Mouse (Mus musculus) T-cell, adult 2 months (primary cell): ENCODE data around the gene Osbp2.
A peak's percentile ranks its signal among the peaks of the same experiment; 100 is the strongest.

Source experiments
- DNase-seq: peaks from one replicate; pipeline ENCODE4 v3.0.0; 2022; ENCODE audit warnings: low spot score

Gene Osbp2

DNA sequence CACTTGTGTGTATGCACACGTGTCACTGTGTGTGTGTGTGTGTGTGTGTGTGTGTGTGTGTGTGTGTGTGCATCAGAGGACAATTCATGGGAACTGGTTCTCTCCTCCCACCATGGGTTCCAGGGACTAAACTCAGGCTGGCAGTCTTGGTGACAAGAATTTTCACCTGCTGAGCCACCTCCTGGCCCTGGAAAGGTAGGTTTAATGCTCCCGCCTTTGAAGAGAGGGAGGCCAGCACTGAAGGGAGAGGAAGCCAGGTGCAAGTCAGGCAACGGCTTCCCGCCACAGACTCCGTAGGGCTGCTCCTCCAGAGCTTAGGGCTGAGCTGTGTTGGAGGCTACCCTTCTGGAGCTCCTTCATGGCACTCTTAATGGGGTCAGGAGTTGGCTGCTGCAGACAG is 104.3 kb downstream of the Osbp2 start:
- no peak for DNase-seq

GRCm38 (mm10) chr11:3755341-3755740 is 108.4 kb downstream of the Osbp2 start:
- no peak for DNase-seq

- DNase-seq, result no peak
These were observed 109.0 kb downstream of the Osbp2 start for GRCm38 (mm10) chr11:3754685-3755084.

DNA sequence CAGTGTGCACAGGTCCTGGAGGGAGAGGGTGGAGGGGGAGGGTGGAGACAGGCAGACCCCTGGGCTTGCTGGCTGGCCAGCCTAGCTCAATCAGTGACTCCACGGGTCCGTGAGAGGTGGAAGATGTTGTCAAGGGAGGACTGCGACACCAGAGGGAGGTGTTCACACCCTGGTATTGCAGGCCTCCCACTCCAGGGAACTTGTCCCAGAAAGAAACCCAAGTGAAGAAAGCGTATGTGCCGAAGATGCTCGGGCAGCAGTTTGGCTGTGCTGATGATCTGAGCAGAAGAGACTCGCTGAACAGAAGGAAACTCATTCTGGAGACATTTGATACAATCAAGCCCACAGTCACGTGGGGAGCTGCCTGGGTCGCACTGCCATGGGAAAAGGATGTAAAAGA is 109.8 kb downstream of the Osbp2 start:
- no peak for DNase-seq

GRCm38 (mm10) chr11:3752766-3753165 is 110.9 kb downstream of the Osbp2 start:
- no peak for DNase-seq

GRCm38 (mm10) chr11:3749831-3750230 is 113.9 kb downstream of the Osbp2 start:
- DNase-seq, result no peak

- DNase-seq, result no peak
These were observed 121.3 kb downstream of the Osbp2 start for GRCm38 (mm10) chr11:3742449-3742848.

DNA sequence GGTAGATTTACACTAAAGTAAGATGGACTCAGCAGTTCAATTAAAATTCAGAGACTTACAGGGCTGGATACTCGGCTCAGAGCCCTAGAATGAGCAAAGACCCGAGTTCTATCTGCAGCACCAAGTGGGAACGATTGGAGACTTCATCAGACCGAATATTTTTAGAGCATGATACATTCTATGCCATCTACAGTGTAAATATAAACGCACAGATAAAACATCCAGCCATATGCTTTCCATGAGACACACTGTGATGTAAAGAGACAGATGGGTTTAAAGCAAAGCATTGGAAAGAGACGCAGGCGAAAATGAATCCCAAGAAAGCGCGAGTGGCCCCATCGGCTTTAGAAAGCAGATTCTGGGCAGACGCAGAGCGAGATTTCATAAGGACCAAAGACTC is 122.5 kb downstream of the Osbp2 start:
- no peak for DNase-seq

DNA sequence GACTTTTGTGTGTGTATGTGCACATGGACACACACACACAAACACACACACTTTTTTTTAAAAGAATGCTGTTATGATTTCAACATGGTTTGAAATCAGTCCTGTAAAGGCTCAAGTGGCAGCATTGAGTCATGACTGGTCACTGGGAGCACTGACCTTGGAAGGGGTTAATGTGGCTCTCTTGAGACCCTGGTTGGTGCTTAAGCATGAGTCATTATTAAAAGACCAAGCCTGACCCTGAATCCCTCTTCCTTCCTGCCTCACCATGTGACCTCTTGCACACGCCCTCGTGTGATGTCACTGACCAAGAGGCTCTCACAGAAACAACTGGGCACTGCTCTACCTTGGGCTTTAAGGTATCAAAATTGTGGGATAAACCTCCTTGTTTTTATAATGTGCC is 124.9 kb downstream of the Osbp2 start:
- DNase-seq, result no peak

- DNase-seq, result no peak
These were observed 128.0 kb downstream of the Osbp2 start for GRCm38 (mm10) chr11:3735715-3736114.

GRCm38 (mm10) chr11:3733933-3734636 is 129.6 kb downstream of the Osbp2 start:
- DNase-seq, result no peak

- no peak for DNase-seq
These were observed 132.2 kb downstream of the Osbp2 start for GRCm38 (mm10) chr11:3731469-3731868.

- DNase-seq, result no peak
These were observed 136.1 kb downstream of the Osbp2 start for GRCm38 (mm10) chr11:3727438-3728105.

DNA sequence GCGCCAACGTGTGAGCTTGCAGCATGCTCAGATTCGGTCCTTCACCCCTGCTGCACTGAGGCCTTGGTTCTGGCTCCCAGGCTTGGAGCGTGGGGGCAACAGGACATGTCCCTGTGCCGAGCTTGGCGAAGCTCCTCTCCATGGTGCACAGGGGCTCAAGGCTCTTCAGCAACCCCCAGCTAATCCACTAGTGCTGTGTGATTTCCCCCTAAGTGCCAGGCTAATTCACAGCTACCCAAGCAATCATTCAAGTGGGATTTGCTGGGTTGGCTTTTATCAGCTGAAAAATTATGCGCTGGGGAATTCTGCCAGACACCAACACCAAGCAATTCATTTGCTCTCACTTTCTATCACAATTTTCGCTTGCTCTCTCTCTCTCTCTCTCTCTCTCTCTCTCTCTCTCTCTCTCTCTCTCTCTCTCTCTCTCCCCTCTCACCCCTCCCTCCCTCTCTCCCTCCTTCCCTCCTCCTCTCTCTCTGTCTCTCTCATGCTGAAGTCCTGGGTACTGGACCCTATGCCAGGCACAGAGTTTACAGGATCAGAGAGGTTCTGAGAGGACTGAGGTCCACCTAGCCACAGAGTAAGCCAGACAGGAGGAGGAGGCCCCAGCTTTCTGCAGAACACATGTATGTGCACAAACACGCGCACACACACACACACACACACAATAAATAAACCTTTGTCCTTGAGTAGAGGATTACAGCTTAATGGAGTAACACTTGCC is 138.2 kb downstream of the Osbp2 start:
- DNase-seq, result no peak

DNA sequence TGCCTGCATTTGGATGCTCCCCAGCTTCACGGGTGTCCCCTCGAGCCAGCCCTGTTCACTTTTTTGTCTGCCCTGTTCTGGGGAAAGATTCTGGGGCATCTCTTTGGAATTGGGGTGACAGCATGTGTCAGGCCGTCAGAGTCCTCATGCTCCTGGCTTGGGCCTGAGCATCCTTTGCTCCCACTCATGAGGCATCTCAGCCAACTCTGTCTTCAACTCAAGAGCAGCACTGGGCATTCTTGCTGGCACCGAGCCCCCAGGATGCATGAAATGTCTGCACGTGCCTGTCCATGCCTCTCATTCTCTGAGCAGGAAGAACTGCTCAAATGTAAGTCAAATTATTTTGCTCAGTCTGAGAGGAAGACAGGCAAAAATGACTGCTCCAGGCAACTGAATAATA is 139.0 kb downstream of the Osbp2 start:
- DNase-seq, result no peak

GRCm38 (mm10) chr11:3723910-3724309 is 139.8 kb downstream of the Osbp2 start:
- DNase-seq, result no peak

- no peak for DNase-seq
These were observed 140.8 kb downstream of the Osbp2 start for GRCm38 (mm10) chr11:3722861-3723260.

DNA sequence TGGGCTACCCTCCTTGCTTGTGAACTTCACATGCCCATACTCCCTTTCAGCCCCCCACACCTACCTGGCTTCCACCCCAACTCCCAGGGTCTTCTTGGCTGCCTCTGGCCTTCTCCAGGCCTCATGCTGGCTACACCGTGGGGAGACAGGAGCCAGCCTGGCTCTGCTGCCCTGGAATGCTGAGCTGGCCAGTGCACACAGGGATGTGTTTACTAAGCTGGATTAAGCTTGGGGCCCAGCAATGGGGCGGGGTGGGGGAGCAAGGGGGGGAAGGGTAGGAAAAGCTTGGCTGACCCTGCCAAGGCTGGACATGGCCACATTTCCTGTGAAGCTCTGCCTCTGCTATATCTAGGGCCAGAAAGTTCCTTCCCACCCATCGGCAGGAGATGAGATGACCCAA is 141.7 kb downstream of the Osbp2 start:
- DNase-seq, result no peak

- no peak for DNase-seq
These were observed 147.0 kb downstream of the Osbp2 start for GRCm38 (mm10) chr11:3716662-3717061.

DNA sequence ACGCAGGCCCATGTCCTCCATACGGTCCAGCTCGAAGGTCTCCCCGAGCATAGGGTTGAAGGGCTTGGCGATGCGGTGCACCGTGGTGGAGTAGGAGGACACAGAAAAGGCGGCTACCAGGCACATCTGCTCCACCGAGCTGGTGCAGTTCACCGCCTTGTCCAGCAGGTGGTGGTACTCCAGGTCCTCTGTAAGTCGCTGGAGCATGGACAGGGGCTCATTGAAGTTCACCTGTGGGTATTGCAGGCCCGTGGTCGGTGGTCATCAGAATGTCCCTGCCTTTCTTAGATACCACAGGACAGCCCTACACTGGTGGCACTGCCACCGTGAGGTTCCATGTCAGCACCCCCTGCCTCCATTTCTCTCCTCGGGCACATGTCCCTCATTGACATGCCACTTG is 149.2 kb downstream of the Osbp2 start:
- DNase-seq, result peak; percentile 5

- DNase-seq, result no peak
These were observed 153.5 kb downstream of the Osbp2 start for GRCm38 (mm10) chr11:3710203-3710602.

- no peak for DNase-seq
These were observed 156.6 kb downstream of the Osbp2 start for GRCm38 (mm10) chr11:3707057-3707456.

- no peak for DNase-seq
These were observed 159.3 kb downstream of the Osbp2 start for GRCm38 (mm10) chr11:3704404-3704803.
